Mouse (Mus musculus) cerebellum, postnatal 25 days (tissue): ENCODE data around the gene Cbx8.

Source experiments
- DNase-seq, 2 experiments: peaks; one replicate each; pipeline ENCODE4 v3.0.0; 2021; ENCODE audit warnings: mixed read lengths in 2 of 2

Gene Cbx8

DNA sequence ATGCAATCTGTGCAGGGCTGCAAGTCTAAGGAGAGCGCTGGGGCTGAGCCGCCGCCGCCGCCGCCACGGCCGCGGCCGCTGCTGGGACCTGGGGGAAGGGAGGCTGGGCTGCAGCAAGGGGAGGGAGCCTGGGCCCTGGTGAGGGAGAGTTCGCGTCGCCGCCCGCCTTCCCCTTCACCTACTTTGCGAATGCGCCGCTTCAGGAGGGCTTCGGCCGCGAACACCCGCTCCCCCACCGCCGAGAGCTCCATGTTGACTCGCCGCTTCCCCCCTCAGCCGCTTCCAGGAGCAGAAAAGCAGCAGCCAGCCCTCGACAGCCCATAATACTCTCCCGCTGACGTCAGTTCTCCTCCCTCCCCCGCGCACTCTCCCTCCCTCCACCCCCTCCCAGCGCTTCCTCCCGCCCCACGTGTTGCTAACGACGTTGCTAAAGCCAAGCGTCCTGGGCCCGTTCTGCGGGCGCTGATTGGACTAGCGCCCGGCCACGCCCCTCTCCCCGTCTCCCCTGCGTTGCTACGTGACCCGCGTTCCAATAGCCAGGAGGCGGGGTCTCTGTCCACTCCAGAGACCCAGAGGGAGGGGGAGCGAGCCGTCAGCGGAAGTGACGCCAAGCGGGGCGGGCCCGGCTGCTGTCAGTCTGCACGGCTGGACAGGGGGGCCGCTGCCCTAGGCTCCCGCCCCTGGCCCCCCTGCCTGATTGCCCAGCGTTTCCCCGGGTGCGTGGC is at the start of gene Cbx8:
Gene Cbx8, minus strand, starts transcription at position 370 of the 725 bp plus-strand sequence.
- peak; percentile 100 for DNase-seq

DNA sequence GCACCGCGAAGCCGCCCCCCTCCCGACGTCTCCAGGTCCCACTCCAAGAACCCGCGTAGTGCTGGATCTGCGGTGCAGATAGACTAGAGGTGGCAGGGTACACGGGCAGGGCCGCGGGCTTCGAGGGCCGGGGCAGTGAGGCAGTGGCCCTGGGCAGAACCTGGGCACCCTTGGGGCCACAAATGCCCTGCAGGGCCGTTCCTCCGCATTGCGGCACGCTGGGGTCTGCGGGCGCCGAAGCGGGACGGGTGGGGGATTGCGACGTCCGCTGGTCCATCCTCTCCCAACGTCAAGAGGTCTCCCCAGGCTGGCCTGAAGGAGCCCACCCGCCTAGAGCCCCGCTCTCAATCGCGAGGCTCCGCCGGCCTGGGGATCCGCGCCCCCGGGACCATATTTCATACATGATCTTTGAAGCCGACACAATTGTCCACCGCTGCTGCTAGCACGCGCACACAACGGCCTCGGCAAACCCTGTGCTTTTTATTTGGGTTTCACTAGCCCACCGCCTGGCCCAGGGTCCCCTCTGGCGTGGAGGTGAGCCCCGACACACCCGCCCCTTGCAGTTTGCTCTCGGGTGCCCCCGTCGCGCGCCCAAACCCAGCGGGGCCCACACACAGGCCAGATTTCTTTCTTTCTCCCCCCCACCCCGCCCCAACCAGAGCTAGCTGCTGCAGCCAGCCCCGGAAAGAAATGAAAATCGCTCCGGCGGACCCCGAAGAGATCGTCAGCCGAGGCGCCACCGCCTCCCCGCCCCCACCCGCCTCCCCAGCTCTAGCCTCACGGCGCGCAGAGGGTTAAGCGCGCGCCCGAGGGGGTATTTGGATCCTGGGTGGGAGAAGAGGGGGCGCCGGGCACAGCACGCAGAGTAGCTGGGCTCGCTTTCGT is 49.5 kb upstream of the Cbx8 start:
- peak; percentile 57 to 60 for DNase-seq

DNA sequence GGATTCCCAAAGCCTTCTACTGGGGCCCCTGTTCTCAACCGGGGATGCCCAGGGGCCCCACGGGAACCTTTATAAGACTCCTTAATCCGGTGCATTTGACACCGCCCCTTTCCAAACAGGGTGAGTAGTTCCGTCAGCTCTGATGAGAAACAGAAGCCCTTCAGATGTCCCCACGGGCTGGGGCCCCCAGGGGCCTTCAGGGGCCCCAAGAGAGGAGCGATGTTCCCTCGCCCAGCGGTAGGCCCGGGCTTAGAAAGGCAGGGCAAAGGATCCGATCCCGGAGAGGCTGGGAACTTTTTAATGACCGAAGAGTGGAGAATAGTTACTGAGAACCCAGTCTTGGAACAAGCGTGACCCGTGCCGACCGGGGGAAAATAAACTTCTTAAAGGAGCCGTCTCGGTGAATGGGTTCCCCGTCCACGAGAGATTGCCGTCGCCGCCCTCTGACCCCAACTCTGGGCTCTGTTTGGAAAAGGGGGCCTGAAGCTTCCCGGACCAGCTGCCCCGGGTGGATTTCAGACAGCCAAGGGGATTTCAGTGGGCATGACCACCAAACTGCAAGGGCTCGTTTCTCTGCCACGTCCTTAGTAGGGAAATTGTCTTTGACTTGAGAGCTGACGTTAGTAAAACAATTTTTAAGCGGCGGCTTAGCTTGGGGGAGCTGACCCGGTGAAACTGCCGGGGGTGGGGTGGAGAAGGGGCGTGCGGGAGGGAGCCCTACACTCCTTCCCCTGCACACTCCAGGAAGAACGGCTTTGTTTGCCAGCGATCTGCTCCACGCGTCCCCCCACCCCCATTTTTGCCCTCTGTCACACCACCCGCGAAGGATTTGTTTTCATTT is 48.7 kb upstream of the Cbx8 start:
- DNase-seq = peak in 1 of 2 experiments; percentile 30

DNA sequence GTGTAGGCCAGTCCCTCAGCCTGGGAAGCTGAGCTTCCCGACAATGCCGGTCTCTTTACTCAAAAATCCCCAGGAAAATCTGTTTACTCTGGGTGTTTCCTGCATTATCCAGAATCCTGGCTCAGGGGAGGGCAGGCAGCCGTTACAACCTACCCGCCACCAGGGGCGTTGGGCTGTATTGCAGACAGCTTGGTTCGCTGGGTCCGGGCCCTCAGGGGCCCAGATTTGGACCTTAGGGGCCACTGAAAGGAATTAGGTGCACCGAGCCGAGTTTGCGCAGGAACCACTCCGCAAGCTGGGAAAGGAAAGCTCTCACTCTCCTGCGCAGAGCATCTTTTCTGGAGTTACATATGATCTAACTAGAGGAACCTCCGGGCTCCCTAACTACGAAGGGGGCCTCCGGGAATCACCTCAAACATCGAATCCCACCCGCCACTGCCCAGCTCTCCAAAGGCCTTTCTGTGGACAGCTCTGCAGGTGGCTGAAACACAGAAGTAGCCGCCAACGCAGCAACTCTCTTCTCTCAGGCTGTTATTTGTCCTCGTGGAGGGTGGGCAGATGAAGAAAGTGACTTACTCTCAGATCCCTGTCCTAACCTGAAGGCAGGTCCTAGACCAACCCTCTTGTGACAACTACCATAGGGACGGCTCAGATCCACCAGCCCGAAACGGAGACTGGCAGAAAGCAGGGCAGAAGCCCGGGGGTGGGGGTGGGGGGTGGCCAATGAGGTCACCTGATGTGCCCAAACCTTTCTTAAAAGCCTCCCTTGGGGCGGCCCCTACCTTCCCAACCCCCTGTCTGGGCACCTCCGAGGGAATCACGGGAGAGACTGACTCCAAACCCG is 47.8 kb upstream of the Cbx8 start:
- DNase-seq = peak; percentile 36 to 59

DNA sequence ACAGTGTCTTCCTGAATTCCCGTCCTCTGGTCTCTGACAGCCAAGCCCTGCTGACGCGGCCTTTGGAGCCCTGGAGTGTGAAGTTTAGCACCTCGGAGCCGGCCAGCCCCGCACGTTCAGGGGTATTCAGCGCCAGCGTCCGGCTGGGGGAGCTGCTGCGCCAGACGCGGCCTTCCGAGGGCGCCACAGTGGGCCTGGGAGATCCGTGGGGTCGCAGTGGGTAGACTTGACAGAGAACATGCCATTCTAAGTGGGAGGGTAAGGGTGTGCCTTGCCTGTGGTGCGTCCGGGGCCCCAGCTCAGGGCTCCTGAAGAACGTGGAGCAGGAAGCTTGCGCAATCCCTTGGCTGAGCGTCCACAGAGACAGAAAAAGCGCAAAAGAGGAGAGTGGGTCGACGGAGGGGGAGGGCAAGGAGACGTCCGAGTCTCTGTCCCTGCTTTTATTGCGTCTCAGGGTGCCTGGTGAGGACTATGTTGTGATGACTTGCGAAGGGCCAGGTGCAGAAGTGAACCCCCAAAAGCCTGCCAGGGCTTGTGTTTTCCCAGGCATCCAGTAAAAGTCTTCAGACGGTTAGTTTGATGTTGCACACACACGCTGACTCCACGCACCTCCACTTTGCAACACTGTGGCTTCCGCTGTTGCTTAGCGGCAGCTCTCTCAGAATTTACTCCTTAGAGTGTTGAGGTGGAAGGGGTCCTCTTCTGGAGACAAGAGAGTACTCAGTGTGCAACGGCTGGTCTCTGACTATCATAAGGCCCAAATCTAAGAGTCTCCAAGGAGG is 46.7 kb upstream of the Cbx8 start:
- DNase-seq = peak; percentile 50 to 61

DNA sequence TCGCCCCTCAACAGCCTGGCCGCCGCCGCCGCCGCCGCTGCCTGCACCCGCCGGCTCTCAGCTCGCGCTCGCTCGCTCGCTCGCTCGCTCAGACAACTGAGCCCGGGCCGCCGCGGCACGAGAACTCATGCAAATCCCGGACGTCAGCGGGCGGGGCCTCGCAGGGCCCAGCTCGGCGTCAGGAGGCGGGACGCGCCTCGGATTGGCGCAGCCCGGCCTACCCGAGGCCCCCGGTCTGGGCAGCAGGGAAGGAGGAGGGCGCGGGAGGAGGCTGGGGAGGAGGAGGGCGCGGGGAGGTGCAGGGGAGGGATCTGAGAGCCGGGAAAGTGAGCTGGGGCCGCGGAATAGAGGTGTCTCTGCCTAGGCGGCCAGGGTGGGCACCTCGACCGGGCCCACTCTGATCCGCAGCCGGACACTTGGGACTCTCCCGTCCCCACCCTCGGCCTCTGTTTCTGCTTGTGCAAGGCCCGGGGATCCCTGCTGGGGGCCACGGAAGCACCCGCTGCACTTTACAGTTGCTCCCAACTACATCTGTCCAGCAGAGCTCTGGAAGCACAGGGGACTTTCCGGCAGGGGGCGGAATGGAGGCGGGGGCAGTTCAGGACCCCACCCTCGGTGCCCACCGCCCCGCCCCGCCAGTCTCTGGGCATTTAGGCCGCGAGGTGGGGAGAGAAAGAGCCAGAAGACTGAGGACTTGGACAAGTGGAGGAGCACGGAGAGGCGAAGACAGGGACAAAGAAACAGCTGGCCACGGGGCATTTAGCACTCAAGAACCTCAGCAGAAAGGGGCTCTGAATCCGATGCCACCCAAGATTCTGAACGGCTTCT is 45.6 kb upstream of the Cbx8 start, which contains the start of gene Cbx4:
Gene Cbx4, minus strand, starts transcription at position 78 of the 828 bp plus-strand sequence.
- peak; percentile 89 to 96 for DNase-seq

DNA sequence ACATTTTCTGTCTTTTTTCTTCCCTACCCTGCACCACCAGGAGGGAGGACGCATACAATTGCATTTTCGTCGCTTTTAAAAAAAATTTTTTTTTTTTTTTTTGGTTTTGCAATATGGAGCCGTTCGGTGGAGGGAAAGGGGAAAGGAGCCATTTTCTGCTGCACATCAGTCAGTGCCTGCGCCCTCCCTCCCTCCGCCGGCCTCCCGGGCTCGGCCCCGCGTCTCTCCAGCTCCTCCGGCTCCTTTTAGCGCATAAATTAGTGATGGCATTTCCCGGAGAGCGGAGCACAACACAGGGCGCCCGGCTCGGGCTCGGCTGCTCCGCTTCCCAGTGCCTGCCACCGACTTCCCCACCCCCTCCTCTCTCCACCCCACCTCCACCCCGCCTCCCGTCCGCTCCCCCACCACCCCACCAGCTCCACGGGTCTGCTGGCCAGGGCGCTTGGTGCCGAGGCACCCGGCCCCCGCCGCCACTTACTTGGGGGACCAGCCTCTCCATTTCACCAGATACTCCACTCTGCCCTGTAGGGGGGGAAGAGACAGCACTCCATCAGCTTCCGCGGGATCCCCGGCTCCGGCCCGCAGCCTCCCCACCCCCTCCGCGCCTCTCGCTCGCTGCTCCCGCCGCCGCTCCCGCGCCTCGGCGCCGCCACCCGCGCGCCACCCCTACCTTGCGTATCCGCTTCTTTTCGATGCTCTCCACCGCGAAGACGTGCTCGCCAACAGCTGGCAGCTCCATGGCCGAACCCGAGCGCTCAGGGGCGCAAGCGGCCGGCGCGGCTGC is 44.7 kb upstream of the Cbx8 start:
- DNase-seq = peak; percentile 83 to 87

DNA sequence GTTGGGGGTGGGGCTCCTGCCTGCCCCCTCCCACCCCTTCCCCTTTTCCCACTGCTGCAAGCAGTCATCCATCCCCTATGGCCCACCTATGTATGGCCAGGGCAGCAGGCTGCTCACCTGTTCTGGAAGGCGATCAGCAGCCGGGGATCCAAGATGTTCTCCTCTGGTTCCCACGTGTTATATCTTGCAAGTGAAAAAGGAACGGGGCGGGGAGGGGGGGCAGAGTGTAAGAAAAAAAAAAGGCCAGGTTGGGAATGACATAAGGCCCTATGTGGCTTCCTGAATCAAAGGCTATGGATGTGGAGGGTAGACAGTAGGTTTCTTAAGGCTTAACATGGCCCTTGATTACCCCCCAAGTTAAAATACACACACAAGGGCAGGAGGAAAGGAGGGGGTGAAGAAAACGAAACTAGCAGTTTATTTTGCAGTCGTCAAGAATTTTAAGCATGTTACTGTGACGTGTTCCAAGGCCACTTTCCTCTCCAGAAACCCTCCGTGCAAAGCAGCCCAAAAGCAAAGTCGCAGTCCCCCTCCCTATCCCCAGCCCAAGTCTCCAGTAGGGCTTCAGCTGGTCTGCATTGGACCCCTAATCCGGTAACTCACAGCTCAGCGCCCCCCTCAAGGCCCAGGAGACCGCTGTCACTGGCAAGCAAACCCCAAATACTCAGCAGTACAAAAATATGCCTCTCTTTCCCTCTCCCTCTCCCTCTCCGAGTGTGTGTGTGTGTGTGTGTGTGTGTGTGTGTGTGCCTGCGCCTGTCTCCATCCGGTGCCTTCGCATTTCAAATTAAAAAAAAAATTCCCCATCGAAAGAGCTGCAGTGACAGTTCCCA is 43.9 kb upstream of the Cbx8 start:
- peak; percentile 69 to 73 for DNase-seq

DNA sequence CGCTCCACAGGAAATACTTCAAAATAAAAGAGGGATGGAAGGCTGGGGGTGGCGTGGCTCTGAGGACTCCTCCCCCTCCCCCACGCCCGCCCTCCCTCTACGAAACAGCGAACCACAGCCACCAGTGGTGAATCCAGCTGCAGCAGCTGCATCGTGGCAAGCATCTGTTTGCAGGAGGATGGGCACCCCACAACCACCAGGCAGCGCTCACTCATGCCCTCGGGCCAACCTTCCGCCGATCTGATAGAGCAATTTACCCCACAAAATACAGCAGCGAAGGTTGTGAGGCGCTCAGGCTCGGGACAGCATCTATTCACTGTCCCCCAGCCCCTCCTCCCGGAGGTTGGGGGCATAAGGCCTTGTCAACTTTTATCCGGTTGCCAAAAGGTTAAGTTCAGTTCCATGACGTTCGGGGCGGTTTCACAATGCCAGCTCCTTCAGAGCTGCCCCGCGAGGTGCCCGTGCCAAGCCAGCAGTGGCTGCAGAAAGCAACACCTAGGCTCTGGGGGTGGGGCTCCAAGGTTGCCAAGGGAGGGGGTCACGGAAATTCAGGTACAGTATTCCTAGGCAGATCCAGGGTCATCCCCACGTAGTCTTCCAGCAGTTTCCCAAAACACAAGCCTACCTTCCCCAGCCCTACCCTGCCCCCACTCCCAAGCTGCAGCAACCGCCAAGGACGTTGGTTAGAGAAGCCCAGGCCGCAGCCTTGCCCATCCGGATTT is 43.1 kb upstream of the Cbx8 start:
- DNase-seq = peak; percentile 65 to 75

DNA sequence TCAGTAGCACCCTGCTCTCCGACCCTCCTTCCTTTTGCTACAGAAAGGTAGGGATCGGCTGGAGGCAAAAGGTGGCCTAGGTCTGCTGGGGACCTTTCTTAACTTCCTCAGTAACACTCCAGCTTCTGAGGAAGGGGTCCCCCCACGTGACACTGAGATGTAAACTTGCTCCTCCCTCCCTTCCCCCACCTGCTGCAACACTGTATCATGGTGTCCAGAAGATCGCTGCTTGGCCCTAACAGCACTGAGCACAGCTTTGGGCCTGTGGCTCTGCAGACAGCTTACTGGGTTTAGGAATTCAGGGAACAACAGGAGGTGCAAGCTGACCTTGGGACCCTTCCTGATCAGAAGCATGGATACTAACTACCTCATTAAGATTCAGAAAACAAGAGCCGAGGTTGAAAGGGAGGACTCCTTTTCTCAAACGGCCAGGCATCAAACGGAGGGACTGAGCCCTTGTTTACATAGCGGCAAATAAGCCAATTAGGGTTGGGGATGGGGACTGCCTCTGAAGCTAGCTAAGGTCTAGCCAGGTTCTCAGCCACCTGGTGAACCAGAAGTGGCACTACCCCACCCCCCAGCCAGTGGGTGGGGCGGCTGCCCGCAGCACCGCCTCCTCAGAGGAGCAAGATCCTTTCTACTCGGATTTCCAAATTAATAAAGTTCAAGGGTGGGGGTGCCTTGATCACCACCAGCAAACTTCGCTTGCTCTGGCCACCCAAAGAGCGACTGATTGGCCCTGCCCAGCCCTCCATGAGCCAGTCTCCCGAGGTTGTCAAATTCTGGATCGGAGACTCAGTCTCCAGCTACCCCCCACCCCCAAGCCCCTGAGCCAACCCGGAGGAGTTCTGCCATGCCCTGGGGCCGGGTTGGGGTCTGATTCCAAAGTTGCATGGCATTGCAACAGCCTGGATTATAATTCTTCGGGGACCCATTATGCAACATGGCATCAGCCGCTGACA is 42.1 kb upstream of the Cbx8 start:
- DNase-seq = peak; percentile 33 to 47

DNA sequence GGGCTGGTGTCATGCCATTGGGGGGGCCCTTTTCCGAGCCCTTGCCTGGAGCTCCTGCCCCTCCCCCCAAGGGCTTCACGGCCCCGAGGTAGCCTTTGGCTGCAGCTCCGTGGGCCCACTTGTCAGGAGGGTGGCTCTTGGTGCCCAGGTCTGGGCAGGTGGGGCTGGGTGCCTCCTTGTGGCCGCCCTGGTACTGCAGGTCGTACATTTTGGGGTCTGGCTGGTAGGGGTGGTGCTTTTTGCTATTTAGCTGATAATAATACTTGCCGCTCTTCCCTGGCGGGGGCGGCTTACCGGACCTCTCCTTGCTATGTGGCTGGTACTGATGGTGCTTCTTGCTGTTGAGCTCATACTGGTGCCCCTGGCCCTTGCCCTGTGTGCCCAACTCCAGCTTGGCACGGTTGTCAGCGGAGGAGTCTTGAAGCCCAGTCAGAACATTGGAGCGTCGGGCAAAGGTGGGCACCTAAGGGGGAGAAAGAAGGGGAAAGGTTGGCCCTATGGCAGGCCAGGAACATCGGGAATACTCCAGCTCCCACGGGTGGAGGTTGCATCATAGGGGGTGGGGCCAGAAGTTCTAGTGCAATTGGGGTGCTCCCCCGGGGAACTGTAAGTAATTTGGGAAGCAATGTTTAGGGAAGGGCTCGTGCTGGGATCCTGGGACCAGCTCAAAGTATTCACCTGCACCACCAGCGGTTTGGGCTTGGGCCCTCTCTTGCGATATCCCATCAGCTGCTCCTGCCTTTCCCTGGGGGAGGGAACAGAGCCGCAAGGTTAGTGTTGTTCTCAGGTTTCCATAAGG is 41.3 kb upstream of the Cbx8 start:
- DNase-seq = peak; percentile 67 to 78

DNA sequence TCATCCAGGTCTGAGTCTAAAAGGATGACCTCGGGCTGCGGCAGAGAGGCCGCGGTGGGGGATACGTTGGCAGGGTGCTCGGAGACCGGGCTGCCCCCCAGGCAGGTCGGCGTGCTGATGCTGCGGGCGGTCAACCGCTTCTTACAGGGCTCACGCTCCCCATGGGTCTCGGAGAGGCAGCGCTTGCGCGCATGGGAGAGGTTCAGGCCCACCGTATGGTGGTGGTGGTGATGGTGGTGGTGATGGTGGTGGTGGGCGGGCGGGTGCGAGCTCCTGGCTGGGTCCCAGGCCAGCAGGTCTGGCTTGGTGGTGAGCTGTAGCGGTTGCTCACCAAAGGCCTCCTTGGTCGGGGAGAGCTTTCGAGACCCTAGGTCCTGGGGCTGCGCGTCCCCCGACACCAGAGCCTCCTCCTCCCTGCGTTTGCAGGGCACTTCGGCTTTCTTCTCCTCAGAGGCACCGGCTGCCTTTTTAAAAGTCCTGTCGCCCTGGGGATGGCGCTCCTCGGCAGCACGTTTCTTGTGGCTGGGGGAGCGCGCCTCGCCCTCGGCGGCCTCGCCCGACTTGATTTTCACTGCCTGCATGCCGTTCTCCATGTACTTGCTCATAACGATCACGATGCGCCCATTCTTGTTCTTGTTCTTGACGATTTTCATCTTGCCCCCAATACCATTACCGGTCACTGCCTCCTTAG is 40.5 kb upstream of the Cbx8 start:
- peak; percentile 26 to 38 for DNase-seq

DNA sequence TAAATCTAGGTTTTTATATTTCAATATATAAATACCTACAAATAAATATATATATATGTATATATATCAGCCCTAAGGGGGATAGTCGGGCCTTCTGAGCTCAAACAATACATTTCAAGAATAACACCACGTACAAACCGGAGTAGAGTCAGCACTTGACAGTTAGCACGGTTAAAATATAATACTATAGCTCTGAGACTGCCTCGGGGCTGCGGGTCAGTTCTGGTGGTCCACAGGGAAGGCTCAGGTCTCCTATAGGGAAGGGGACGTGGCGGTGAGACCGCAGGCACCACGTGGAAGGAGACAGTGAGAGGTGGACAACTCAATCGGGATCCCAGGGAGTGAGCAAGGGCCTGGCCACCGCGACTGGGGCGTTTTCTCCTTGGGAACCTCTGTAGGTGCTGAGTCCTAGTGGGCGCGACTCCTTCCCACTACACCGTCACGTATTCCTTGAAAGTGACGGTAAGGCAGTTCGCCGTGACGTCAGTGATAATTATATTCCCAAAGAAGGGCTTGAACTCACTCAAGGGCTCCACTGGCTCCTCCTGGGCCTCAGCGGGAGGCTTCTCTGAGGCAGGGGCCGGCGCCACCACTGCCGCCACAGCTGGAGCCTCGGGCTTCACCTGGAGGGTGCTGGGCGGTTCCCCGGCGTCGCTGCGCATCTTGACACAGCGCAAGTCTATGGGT is 39.8 kb upstream of the Cbx8 start:
- no peak for DNase-seq

DNA sequence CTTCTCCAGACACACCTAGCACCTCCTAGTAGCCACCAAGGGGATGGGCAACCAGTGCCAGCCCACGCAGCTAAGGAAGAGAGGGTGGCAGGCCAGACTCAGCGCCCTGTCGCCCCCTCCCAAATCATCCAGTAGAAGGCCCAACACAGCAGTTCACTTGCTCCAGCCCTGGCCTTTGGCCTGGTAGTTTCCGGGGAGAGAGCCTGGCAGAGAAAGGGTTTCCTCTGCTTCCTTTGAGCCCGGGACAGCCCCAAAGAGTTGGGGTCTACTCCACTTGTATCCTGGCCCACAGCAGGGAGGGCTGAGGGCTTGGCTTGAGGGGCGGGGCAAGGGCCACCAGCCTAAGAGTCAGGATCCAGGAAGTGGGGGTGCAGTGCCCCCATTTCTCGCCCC is 38.7 kb upstream of the Cbx8 start:
- no peak for DNase-seq
